Mouse (Mus musculus) lung, embryonic 14.5 days (tissue): ENCODE data around the gene Slc26a3. TPM values are rescaled to one million over a fixed set of nuclear protein-coding genes. Genes with fewer than 3 reads are reported as not detected.

Source experiments
- ATAC-seq: fragments of 200-750 bp; cut with Nextera tagmentation; 2 replicates; pipeline ENCODE4 v1.8.0; 2017; ENCODE audit warnings: mild to moderate bottlenecking, moderate TSS enrichment, moderate library complexity; ENCODE audit not compliant: insufficient read depth
- DNase-seq: peaks from one replicate; pipeline ENCODE4 v3.0.0-alpha.2; 2015
- H3K27ac ChIP-seq: fragments of 300-500 bp; sonication (generic); 2 replicates; pipeline ENCODE4 v1.5.1; 2014; ENCODE audit warnings: low read depth, mild to moderate bottlenecking, moderate library complexity
- H3K27me3 ChIP-seq: fragments of 300-500 bp; sonication (generic); 2 replicates; pipeline ENCODE4 v1.6.1; 2014; ENCODE audit warnings: low read length, control low read depth; ENCODE audit not compliant: insufficient read depth
- H3K36me3 ChIP-seq: fragments of 300-500 bp; sonication (generic); 2 replicates; pipeline ENCODE4 v1.6.1; 2014; ENCODE audit warnings: control low read depth; ENCODE audit not compliant: insufficient read depth
- H3K4me1 ChIP-seq: fragments of 300-500 bp; sonication (generic); 2 replicates; pipeline ENCODE4 v1.6.1; 2014; ENCODE audit warnings: antibody characterized with exemption, control low read depth; ENCODE audit not compliant: insufficient read depth
- H3K4me2 ChIP-seq: fragments of 300-500 bp; sonication (generic); 2 replicates; pipeline ENCODE4 v1.6.1; 2014; ENCODE audit warnings: mild to moderate bottlenecking
- H3K4me3 ChIP-seq: fragments of 300-500 bp; sonication (generic); 2 replicates; pipeline ENCODE4 v1.5.1; 2014; ENCODE audit warnings: low read depth, low read length
- H3K9ac ChIP-seq: fragments of 300-500 bp; sonication (generic); 2 replicates; pipeline ENCODE4 v1.6.1; 2014
- H3K9me3 ChIP-seq: fragments of 300-500 bp; sonication (generic); 2 replicates; pipeline ENCODE4 v1.6.1; 2016; ENCODE audit warnings: low read depth, low read length, control low read depth
- CTCF ChIP-seq: IDR thresholded peaks from 2 replicates; pipeline ENCODE4 v1.5.1; 2016; ENCODE audit warnings: antibody characterized with exemption, low read depth
- WGBS: fragments of 180-500 bp; shearing (Covaris S2); extraction: QIAGEN DNeasy Blood & Tissue Kit; methylation state at CpG from one replicate; pipeline ENCODE4 v1.1.7; 2014; 5-methylcytosine and 5-hydroxymethylcytosine counted together
- polyA plus RNA-seq: library from polyadenylated mRNA; unstranded; fragments of >200 nt; fragmentation: Nextera tagmentation; extraction: Ambion mirVana; gene quantifications from 2 replicates; pipeline ENCODE4 v1.2.1, GENCODE M21; 2014

Gene Slc26a3
- polyA plus RNA-seq, 1 experiment from 2014 or later: not detected

DNA sequence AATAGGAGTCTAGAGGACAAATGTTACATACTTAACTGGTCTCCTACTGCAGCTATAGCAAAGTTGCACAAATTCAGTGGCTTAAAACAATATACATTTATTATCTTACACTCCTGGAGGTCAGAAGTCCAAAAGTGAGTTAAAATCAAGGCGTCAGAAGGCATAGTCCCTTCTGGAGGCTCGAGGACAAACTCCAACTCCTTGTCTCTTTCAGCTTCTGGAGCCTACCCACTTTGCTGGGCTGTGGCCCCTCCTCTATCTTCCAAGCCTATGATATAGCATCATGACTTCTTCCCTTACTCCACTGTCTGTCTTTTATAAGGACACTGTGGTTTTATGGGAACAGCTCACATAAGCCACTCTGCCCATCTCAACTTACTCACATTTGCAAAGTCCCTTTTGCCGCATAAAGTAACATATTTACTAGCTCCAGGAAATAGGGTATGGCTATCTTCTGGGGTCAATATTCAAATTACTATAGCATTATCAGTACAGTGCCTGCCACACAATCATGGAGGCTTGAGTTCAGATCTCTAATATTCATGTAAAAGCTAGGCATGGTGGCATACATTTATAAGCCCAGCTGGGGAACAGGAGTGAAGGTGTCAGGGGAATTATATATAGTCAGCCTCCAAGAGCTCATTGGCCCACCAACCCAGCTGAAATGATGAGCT is 31.4 kb downstream of the Slc26a3 start:
- H3K4me1 ChIP-seq: no peaks in the 10 kb centered on the region
- no peak overlapping the region for H3K4me2 ChIP-seq
- no peaks in the 10 kb centered on the region for H3K36me3 ChIP-seq
- no peak overlapping the region for H3K9ac ChIP-seq
- no peak overlapping the region for H3K4me3 ChIP-seq
- no peaks in the 10 kb centered on the region for H3K27me3 ChIP-seq
- DNase-seq: no peak
- H3K27ac ChIP-seq: no peak overlapping the region
- WGBS: 59% methylated on average over 3 of the region's 3 CpGs
- no peaks in the 10 kb centered on the region for H3K9me3 ChIP-seq
- TF ChIP-seq CTCF: no peak
- no peak for ATAC-seq

- WGBS: 44% methylated on average over 6 of the region's 6 CpGs
- Histone ChIP-seq H3K4me3 (no peak overlapping the region), H3K27ac (no peak overlapping the region), H3K27me3 (no peaks in the 10 kb centered on the region), H3K36me3 (no peaks in the 10 kb centered on the region), H3K9ac (no peak overlapping the region), H3K4me1 (no peaks in the 10 kb centered on the region), H3K4me2 (no peak overlapping the region), H3K9me3 (no peaks in the 10 kb centered on the region)
- no peak for TF ChIP-seq CTCF
- ATAC-seq (no peak), DNase-seq (no peak)
These were observed 47.1 kb downstream of the Slc26a3 start for GRCm38 (mm10) chr12:31437791-31438190.

GRCm38 (mm10) chr12:31439612-31440011 is 48.9 kb downstream of the Slc26a3 start:
- 62% methylated on average over 2 of the region's 2 CpGs for WGBS
- H3K27me3 ChIP-seq: no peaks in the 10 kb centered on the region
- no peak for TF ChIP-seq CTCF
- H3K4me2 ChIP-seq: no peak overlapping the region
- no peak for DNase-seq
- H3K9me3 ChIP-seq: no peaks in the 10 kb centered on the region
- H3K4me3 ChIP-seq: no peak overlapping the region
- H3K27ac ChIP-seq: no peak overlapping the region
- no peaks in the 10 kb centered on the region for H3K4me1 ChIP-seq
- no peaks in the 10 kb centered on the region for H3K36me3 ChIP-seq
- ATAC-seq: no peak
- no peak overlapping the region for H3K9ac ChIP-seq

- Histone ChIP-seq H3K4me2 (peak overlapping the region; percentile 51), H3K36me3 (no peaks in the 10 kb centered on the region), H3K4me1 (no peaks in the 10 kb centered on the region), H3K27me3 (no peaks in the 10 kb centered on the region), H3K9me3 (no peaks in the 10 kb centered on the region), H3K27ac (no peak overlapping the region), H3K9ac (no peak overlapping the region), H3K4me3 (no peak overlapping the region; the same call in 1 of the 2 replicates)
- under 1% methylated on average over 11 of the region's 11 CpGs for WGBS
- DNase-seq: peak; percentile 84
- ATAC-seq: peak; percentile 88
- no peak for TF ChIP-seq CTCF
These were observed 53.5 kb downstream of the Slc26a3 start for GRCm38 (mm10) chr12:31444131-31444546.

GRCm38 (mm10) chr12:31444827-31445226 is 54.2 kb downstream of the Slc26a3 start:
- Histone ChIP-seq H3K27me3 (no peaks in the 10 kb centered on the region), H3K27ac (no peak overlapping the region), H3K4me3 (no peak overlapping the region), H3K9me3 (no peaks in the 10 kb centered on the region), H3K9ac (no peak overlapping the region), H3K4me1 (no peaks in the 10 kb centered on the region), H3K4me2 (peak overlapping the region; percentile 51), H3K36me3 (no peaks in the 10 kb centered on the region)
- 29% methylated on average over 6 of the region's 6 CpGs for WGBS
- ATAC-seq (no peak; the same call in 1 of the 2 replicates), DNase-seq (peak; percentile 69)
- no peak for TF ChIP-seq CTCF

DNA sequence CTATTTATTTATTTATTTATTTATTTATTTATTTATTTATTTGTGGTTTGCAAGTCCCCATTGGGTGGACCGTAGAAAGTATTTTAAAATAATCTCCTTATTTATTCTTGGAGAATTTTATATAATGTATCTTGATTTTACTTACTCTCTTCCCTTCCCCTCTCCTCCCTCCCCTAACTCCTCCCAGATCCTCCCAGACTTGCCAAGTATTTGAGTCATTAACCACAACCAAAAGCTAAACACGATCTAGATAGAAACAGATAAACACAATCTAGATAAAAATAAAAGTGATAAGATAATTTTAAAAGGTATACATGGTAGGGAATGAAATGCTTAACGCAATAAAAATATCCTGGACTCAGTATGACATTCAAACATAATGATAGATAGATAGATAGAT is 58.7 kb downstream of the Slc26a3 start:
- TF ChIP-seq CTCF: no peak
- Histone ChIP-seq H3K4me3 (no peak overlapping the region), H3K4me1 (no peaks in the 10 kb centered on the region), H3K27me3 (no peaks in the 10 kb centered on the region), H3K4me2 (no peak overlapping the region), H3K36me3 (no peaks in the 10 kb centered on the region), H3K9ac (no peak overlapping the region), H3K9me3 (no peaks in the 10 kb centered on the region), H3K27ac (no peak overlapping the region)
- 79% methylated on average over 3 of the region's 3 CpGs for WGBS
- ATAC-seq (no peak), DNase-seq (no peak)

GRCm38 (mm10) chr12:31456271-31456670 is 65.6 kb downstream of the Slc26a3 start:
- H3K9ac ChIP-seq: no peak overlapping the region
- 82% methylated on average over 9 of the region's 9 CpGs for WGBS
- no peak overlapping the region for H3K27ac ChIP-seq
- no peak for TF ChIP-seq CTCF
- no peak for DNase-seq
- no peak overlapping the region for H3K4me3 ChIP-seq
- H3K9me3 ChIP-seq: no peaks in the 10 kb centered on the region
- H3K36me3 ChIP-seq: no peaks in the 10 kb centered on the region
- no peaks in the 10 kb centered on the region for H3K27me3 ChIP-seq
- no peak overlapping the region for H3K4me2 ChIP-seq
- ATAC-seq: no peak
- no peaks in the 10 kb centered on the region for H3K4me1 ChIP-seq
